Mouse (Mus musculus) liver, embryonic 14.5 days (tissue): ENCODE results near the gene Cbl. TPM values are rescaled to one million over a fixed set of nuclear protein-coding genes. Genes with fewer than 3 reads are reported as not detected.

Experiments
- ATAC-seq: fragments of 200-750 bp; cut with Nextera tagmentation; 2 replicates; pipeline ENCODE4 v1.8.0; 2017; ENCODE audit warnings: moderate number of reproducible peaks, mild to moderate bottlenecking, moderate library complexity; ENCODE audit not compliant: insufficient read depth
- DNase-seq, 3 experiments: peaks; one replicate each; pipeline ENCODE4 v3.0.0-alpha.2; 2012 to 2013; ENCODE audit warnings: low read depth in 3 of 3, low spot score in 3 of 3
- H3K27ac ChIP-seq: fragments of 300-500 bp; sonication (generic); 2 replicates; pipeline ENCODE4 v1.5.1; 2014; ENCODE audit warnings: moderate library complexity, mild to moderate bottlenecking, control low read depth, inconsistent platforms
- H3K27me3 ChIP-seq: fragments of 300-500 bp; sonication (generic); 2 replicates; pipeline ENCODE4 v1.6.1; 2014; ENCODE audit warnings: mild to moderate bottlenecking, low read length, moderate library complexity; ENCODE audit not compliant: control insufficient read depth, insufficient read depth
- H3K36me3 ChIP-seq: fragments of 300-500 bp; sonication (generic); replicated peaks from 2 replicates; pipeline ENCODE4 v1.6.1; 2014; ENCODE audit warnings: low read depth; ENCODE audit not compliant: control insufficient read depth, insufficient read depth
- H3K4me1 ChIP-seq, 2 experiments: fragments of 200-500 bp in 1 of 2; fragments of 300-500 bp in 1 of 2; sonication (generic) in 1 of 2; replicated peaks; 2 replicates each; pipeline ENCODE4 v1.6.1; 2012 to 2014; ENCODE audit warnings: antibody characterized with exemption in 1 of 2, inconsistent platforms in 1 of 2, low read length in 1 of 2; ENCODE audit not compliant: control insufficient read depth in 2 of 2, insufficient read depth in 2 of 2
- H3K4me2 ChIP-seq: fragments of 300-500 bp; sonication (generic); 2 replicates; pipeline ENCODE4 v1.6.1; 2014; ENCODE audit warnings: low read depth, mild to moderate bottlenecking, control low read depth, moderate library complexity
- H3K4me3 ChIP-seq, 2 experiments: fragments of 200-500 bp in 1 of 2; fragments of 300-500 bp in 1 of 2; sonication (generic) in 1 of 2; 2 replicates each; pipeline ENCODE4 v1.5.1; 2012 to 2014; ENCODE audit warnings: low read depth in 2 of 2, low read length in 2 of 2, mild to moderate bottlenecking in 2 of 2, control low read depth in 1 of 2, inconsistent platforms in 1 of 2, moderate library complexity in 1 of 2; ENCODE audit not compliant: insufficient read depth in 1 of 2
- H3K9ac ChIP-seq: fragments of 300-500 bp; sonication (generic); replicated peaks from 2 replicates; pipeline ENCODE4 v1.6.1; 2014; ENCODE audit warnings: mild to moderate bottlenecking, control low read depth, moderate library complexity
- H3K9me3 ChIP-seq: fragments of 300-500 bp; sonication (generic); 2 replicates; pipeline ENCODE4 v1.6.1; 2016; ENCODE audit warnings: low read length, mixed read lengths; ENCODE audit not compliant: control insufficient read depth
- CTCF ChIP-seq: IDR thresholded peaks from 2 replicates; pipeline ENCODE4 v1.5.1; 2016; ENCODE audit warnings: antibody characterized with exemption, low read depth, control low read depth
- EP300 ChIP-seq: IDR thresholded peaks from 2 replicates; pipeline ENCODE4 v1.6.1; 2016; ENCODE audit warnings: antibody characterized with exemption, low read depth
- WGBS: fragments of 180-500 bp; shearing (Covaris S2); extraction: QIAGEN DNeasy Blood & Tissue Kit; methylation state at CpG from one replicate; pipeline ENCODE4 v1.1.7; 2014; ENCODE audit not compliant: insufficient replicate concordance; 5-methylcytosine and 5-hydroxymethylcytosine counted together
- polyA plus RNA-seq, 2 experiments: library from polyadenylated mRNA; depleted of rRNA in 1 of 2; stranded (reverse) in 1 of 2; unstranded in 1 of 2; fragments of >200 nt; fragmentation: Nextera tagmentation in 1 of 2; extraction: Ambion mirVana in 1 of 2; gene quantifications; 2 replicates each; pipeline versions ENCODE4 v1.2.1 to v1.2.3; 2012 to 2014

The Cbl gene
- polyA plus RNA-seq, 2 experiments = 3.7 to 3.9 TPM

GRCm38 (mm10) chr9:44132200-44132599 lies 101.6 kb downstream of the Cbl start:
- H3K4me1 ChIP-seq = peaks cover 0 to 6% of the 10 kb centered on the region in 2 experiments; a peak in 1 of 4 replicates
- DNase-seq (no peak), ATAC-seq (no peak)
- no peaks in the 10 kb centered on the region for H3K36me3 ChIP-seq
- no peak overlapping the region for H3K4me2 ChIP-seq
- no peak overlapping the region for H3K27ac ChIP-seq
- peaks cover 78% of the 10 kb centered on the region for H3K27me3 ChIP-seq
- H3K4me3 ChIP-seq = no peak overlapping the region
- WGBS = 39% methylated on average over 5 of the region's 5 CpGs
- no peaks in the 10 kb centered on the region for H3K9me3 ChIP-seq
- no peak overlapping the region for H3K9ac ChIP-seq
- TF ChIP-seq EP300 = no peak
- no peak for TF ChIP-seq CTCF

GRCm38 (mm10) chr9:44131276-44131590 lies 102.6 kb downstream of the Cbl start:
- WGBS = 17% methylated on average over 7 of the region's 7 CpGs
- Histone ChIP-seq H3K36me3 (no peaks in the 10 kb centered on the region), H3K4me2 (no peak overlapping the region), H3K27me3 (peaks cover 73% of the 10 kb centered on the region), H3K9ac (no peak overlapping the region), H3K4me3 (no peak overlapping the region), H3K27ac (no peak overlapping the region), H3K9me3 (no peaks in the 10 kb centered on the region), H3K4me1 (peaks cover 0 to 7% of the 10 kb centered on the region in 2 experiments; a peak in 1 of 4 replicates)
- TF ChIP-seq CTCF (no peak), EP300 (no peak)
- DNase-seq (no peak), ATAC-seq (no peak)

- DNase-seq = no peak
- H3K27me3 ChIP-seq = peaks cover 68% of the 10 kb centered on the region
Measured at GRCm38 (mm10) chr9:44130581-44131275, 103.1 kb downstream of the Cbl start.

GRCm38 (mm10) chr9:44130034-44130433 lies 103.8 kb downstream of the Cbl start:
- Histone ChIP-seq H3K36me3 (no peaks in the 10 kb centered on the region), H3K9ac (no peak overlapping the region), H3K4me2 (peak overlapping the region; percentile 44), H3K4me1 (peaks cover 0 to 8% of the 10 kb centered on the region in 2 experiments; a peak in 1 of 4 replicates), H3K9me3 (no peaks in the 10 kb centered on the region), H3K27me3 (peaks cover 61% of the 10 kb centered on the region), H3K27ac (no peak overlapping the region), H3K4me3 (peak overlapping the region in 1 of 2 experiments; percentile 21; a peak in 2 of 4 replicates)
- TF ChIP-seq EP300 = no peak
- DNase-seq = peak in 1 of 3 experiments; percentile 28
- WGBS = under 1% methylated on average over 27 of the region's 27 CpGs
- ATAC-seq = peak; percentile 32; the same call in 1 of the 2 replicates

More at GRCm38 (mm10) chr9:44130581-44131275, 103.1 kb downstream of the Cbl start:
- ATAC-seq = peak; percentile 49
- H3K27ac ChIP-seq = no peak overlapping the region
- no peaks in the 10 kb centered on the region for H3K9me3 ChIP-seq
- H3K36me3 ChIP-seq = no peaks in the 10 kb centered on the region
- H3K4me1 ChIP-seq = peaks cover 0 to 8% of the 10 kb centered on the region in 2 experiments; a peak in 1 of 4 replicates
- TF ChIP-seq EP300 (no peak), CTCF (no peak)
- peak overlapping the region; percentile 44; the same call in 1 of the 2 replicates for H3K4me2 ChIP-seq
- H3K9ac ChIP-seq = no peak overlapping the region
- no peak overlapping the region; a peak in 1 of 4 replicates for H3K4me3 ChIP-seq
- WGBS = 19% methylated on average over 19 of the region's 19 CpGs

GRCm38 (mm10) chr9:44129633-44130032 lies 104.2 kb downstream of the Cbl start:
- no peaks in the 10 kb centered on the region for H3K9me3 ChIP-seq
- TF ChIP-seq EP300 (no peak), CTCF (no peak)
- no peak overlapping the region for H3K27ac ChIP-seq
- H3K4me1 ChIP-seq = peaks cover 0 to 8% of the 10 kb centered on the region in 2 experiments; a peak in 1 of 4 replicates
- H3K36me3 ChIP-seq = no peaks in the 10 kb centered on the region
- peak overlapping the region in 1 of 2 experiments; percentile 21; a peak in 2 of 4 replicates for H3K4me3 ChIP-seq
- peak; percentile 30; the same call in 1 of the 2 replicates for ATAC-seq
- peaks cover 57% of the 10 kb centered on the region for H3K27me3 ChIP-seq
- H3K4me2 ChIP-seq = peak overlapping the region; percentile 44
- no peak overlapping the region for H3K9ac ChIP-seq
- DNase-seq = no peak
- 3% methylated on average over 9 of the region's 9 CpGs for WGBS
